Mouse (Mus musculus) megakaryocyte-erythroid progenitor cell, adult 5 weeks (primary cell): ENCODE data around the gene Parp9. TPM values are rescaled to one million over a fixed set of nuclear protein-coding genes. Genes with fewer than 3 reads are reported as not detected.

Source experiments
- polyA plus RNA-seq: library from polyadenylated mRNA; stranded (reverse); fragments of >175 nt; gene quantifications from 2 replicates; pipeline ENCODE4 v1.2.3, GENCODE M21; 2012

Parp9 gene
- polyA plus RNA-seq = 3.3 and 3.4 TPM in 2 replicates

GRCm38 (mm10) chr16:35938211-35939151 is at the start of gene Parp9, which contains the start of gene Dtx3l:
TSS of gene Parp9 (plus strand) at chr16:35938470.
TSS of gene Dtx3l (minus strand) at chr16:35939151.

GRCm38 (mm10) chr16:35978450-35978849 is 40.2 kb downstream of the Parp9 start, which contains the start of gene Kpna1:
TSS of gene Kpna1 (plus strand) at chr16:35978750.

Other genes with a start within 250 kb of the Parp9 start
- 4.8 and 7.3 TPM in 2 replicates for gene Dirc2, start 169.1 kb upstream of the Parp9 start, polyA plus RNA-seq
- 5.6 and 7.8 TPM in 2 replicates for gene Hspbap1, start 168.1 kb upstream of the Parp9 start, polyA plus RNA-seq
- gene Parp14, start 66.9 kb upstream of the Parp9 start, polyA plus RNA-seq = 7.7 and 11.4 TPM in 2 replicates
- 5.5 and 6.5 TPM in 2 replicates for gene Dtx3l, start 681 bp downstream of the Parp9 start, polyA plus RNA-seq
- gene Kpna1, start 40.3 kb downstream of the Parp9 start, polyA plus RNA-seq = 59.4 and 66.2 TPM in 2 replicates
- 0.15 and 0.35 TPM in 2 replicates for gene Wdr5b, start 102.7 kb downstream of the Parp9 start, polyA plus RNA-seq
- 115 and 118 TPM in 2 replicates for gene Fam162a, start 133.1 kb downstream of the Parp9 start, polyA plus RNA-seq
- gene Ccdc58, start 133.2 kb downstream of the Parp9 start, polyA plus RNA-seq = 5.2 and 5.4 TPM in 2 replicates
- not detected in 2 replicates for gene Csta1, start 192.8 kb downstream of the Parp9 start, polyA plus RNA-seq
- gene Stfa2l1, start 218.3 kb downstream of the Parp9 start, polyA plus RNA-seq = not detected in 2 replicates
- 0.03 and 0.23 TPM in 2 replicates for gene Gm5483, start 245.7 kb downstream of the Parp9 start, polyA plus RNA-seq